Mouse (Mus musculus): ENCODE results near the gene Wnt7a.

GRCm38 (mm10) chr6:91449472-91450225 lies 38.5 kb upstream of the Wnt7a start:
- TF ChIP-seq CTCF (IDR thresholded peaks at IDR 0.05; ENCODE audit: insufficient read depth, low read depth, low read length) (no peak), POLR2A (IDR thresholded peaks at IDR 0.05; ENCODE audit: insufficient read depth, low read depth, low read length) (no peak)
